Mouse (Mus musculus) limb, embryonic 10.5 days (tissue): ENCODE results near the gene Gdpd4. TPM values are rescaled to one million over a fixed set of nuclear protein-coding genes. Genes with fewer than 3 reads are reported as not detected.

Experiments used
- polyA plus RNA-seq: library from polyadenylated mRNA; unstranded; fragments of >200 nt; fragmentation: Nextera tagmentation; extraction: Ambion mirVana; gene quantifications from 2 replicates; pipeline ENCODE4 v1.2.1, GENCODE M21; 2016

The Gdpd4 gene
- polyA plus RNA-seq, 1 experiment from 2014 or later, result not detected

Other genes starting within 250 kb of the Gdpd4 start
- 314 and 345 TPM in 2 replicates for gene Clns1a, start 223.3 kb upstream of the Gdpd4 start, polyA plus RNA-seq
- 2.8 and 2.9 TPM in 2 replicates for gene Aqp11, start 181.7 kb upstream of the Gdpd4 start, polyA plus RNA-seq
- 26.5 and 29.8 TPM in 2 replicates for gene Pak1, start 131.4 kb upstream of the Gdpd4 start, polyA plus RNA-seq
- 18.6 and 19.1 TPM in 2 replicates for gene Myo7a, start 199.6 kb downstream of the Gdpd4 start, polyA plus RNA-seq
- gene Omp, start 225.5 kb downstream of the Gdpd4 start, polyA plus RNA-seq, result 0.13 TPM in 2 replicates